Mouse (Mus musculus): ENCODE data around the gene Impg1. TPM values are rescaled to one million over a fixed set of nuclear protein-coding genes. Genes with fewer than 3 reads are reported as not detected.

The Impg1 gene
- polyA plus RNA-seq, 1 experiment from 2014 or later: 0.14 TPM

DNA sequence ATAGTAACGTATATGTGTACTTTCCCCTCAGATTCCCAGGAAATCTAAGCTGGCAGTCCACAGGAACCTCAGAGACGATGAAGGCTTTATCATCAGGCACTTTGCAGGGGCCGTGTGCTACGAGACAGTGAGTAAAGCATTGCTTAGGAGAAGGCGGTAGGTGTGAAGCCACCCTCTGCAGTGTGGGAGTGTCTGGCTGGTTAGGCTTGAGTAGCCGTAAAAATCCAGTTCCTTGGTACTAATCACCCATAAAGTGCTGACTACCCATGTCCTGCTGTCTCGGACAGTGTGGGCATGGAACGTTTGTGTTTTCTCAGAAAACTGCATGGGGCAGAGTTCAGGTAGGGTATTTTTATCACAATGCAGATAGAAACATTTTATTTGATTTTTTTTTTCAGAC, 195.7 kb downstream of the Impg1 start:
- peaks cover 7% of the 10 kb centered on the region; the same call in 1 of the 2 replicates for H3K36me3 ChIP-seq (ENCODE audit: insufficient read depth, low read length)
- no peak overlapping the region for H3K4me2 ChIP-seq (replicated peaks; ENCODE audit: low read depth, low read length)
- no peak overlapping the region for H3K27ac ChIP-seq (ENCODE audit: low read length)
- 75% methylated on average over 8 of the region's 8 CpGs for WGBS
- DNase-seq (ENCODE audit: low spot score) (no peak), ATAC-seq (no peak)
- H3K4me1 ChIP-seq (ENCODE audit: insufficient read depth, low read depth, low read length): no peaks in the 10 kb centered on the region
- H3K27me3 ChIP-seq (replicated peaks; ENCODE audit: insufficient read depth, low read length): no peaks in the 10 kb centered on the region
- no peak overlapping the region for H3K4me3 ChIP-seq (ENCODE audit: low read depth, low read length)
- H3K9ac ChIP-seq (replicated peaks; ENCODE audit: low read depth): no peak overlapping the region
- H3K9me3 ChIP-seq (ENCODE audit: low read length): no peaks in the 10 kb centered on the region
- TF ChIP-seq EP300 (IDR thresholded peaks at IDR 0.05) (no peak), CTCF (IDR thresholded peaks at IDR 0.05) (no peak)

DNA sequence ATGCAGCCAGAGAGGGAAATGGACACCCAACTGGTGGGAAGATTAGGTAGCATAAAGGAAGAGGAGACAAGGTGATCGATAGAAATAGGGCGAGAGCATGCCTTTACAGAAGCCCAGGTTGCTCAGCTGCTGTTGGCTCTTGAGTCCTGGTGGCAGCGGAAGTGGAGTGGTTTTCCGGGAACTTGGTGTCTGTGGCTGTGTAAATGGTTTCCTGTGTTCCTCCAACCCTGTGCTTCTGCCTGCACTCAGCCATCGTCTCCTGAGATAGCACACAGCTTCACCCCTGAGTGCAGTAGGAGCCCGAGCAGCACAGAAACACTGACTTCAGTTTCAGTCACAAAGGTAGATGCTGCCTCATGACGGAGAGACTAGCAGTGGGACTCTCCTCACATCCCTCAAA, 198.8 kb downstream of the Impg1 start:
- DNase-seq (ENCODE audit: low spot score) (no peak), ATAC-seq (no peak)
- Histone ChIP-seq H3K4me1 (ENCODE audit: insufficient read depth, low read depth, low read length) (no peaks in the 10 kb centered on the region), H3K36me3 (ENCODE audit: insufficient read depth, low read length) (peaks cover 7% of the 10 kb centered on the region; the same call in 1 of the 2 replicates), H3K27ac (ENCODE audit: low read length) (no peak overlapping the region), H3K9ac (replicated peaks; ENCODE audit: low read depth) (no peak overlapping the region), H3K4me2 (replicated peaks; ENCODE audit: low read depth, low read length) (no peak overlapping the region), H3K4me3 (ENCODE audit: low read depth, low read length) (no peak overlapping the region), H3K9me3 (ENCODE audit: low read length) (no peaks in the 10 kb centered on the region), H3K27me3 (replicated peaks; ENCODE audit: insufficient read depth, low read length) (no peaks in the 10 kb centered on the region)
- 75% methylated on average over 7 of the region's 7 CpGs for whole genome bisulfite sequencing
- TF ChIP-seq CTCF (IDR thresholded peaks at IDR 0.05) (no peak), EP300 (IDR thresholded peaks at IDR 0.05) (no peak)

DNA sequence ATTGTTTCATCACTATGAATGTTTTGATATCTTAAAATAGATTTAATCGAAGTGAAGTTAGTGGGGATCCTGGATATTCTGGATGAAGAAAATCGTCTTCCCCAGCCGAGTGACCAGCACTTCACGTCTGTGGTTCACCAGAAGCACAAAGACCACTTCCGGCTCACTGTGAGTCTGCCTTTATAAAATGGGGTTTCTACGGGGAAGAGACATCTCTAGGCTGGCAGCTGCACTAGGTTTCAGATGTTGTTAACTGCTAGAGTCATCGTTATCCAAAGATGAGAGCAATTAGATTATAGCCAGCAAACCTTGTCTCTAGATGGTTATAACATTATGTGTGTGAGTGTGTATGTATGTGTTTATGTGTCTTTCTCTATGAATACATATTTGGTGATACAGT, 199.2 kb downstream of the Impg1 start:
- peaks cover 7% of the 10 kb centered on the region; the same call in 1 of the 2 replicates for H3K36me3 ChIP-seq (ENCODE audit: insufficient read depth, low read length)
- TF ChIP-seq EP300 (IDR thresholded peaks at IDR 0.05): no peak
- no peak for TF ChIP-seq CTCF (IDR thresholded peaks at IDR 0.05)
- DNase-seq (ENCODE audit: low spot score) (no peak), ATAC-seq (no peak)
- no peaks in the 10 kb centered on the region for H3K4me1 ChIP-seq (ENCODE audit: insufficient read depth, low read depth, low read length)
- H3K4me2 ChIP-seq (replicated peaks; ENCODE audit: low read depth, low read length): no peak overlapping the region
- no peak overlapping the region for H3K4me3 ChIP-seq (ENCODE audit: low read depth, low read length)
- H3K27ac ChIP-seq (ENCODE audit: low read length): no peak overlapping the region
- no peaks in the 10 kb centered on the region for H3K27me3 ChIP-seq (replicated peaks; ENCODE audit: insufficient read depth, low read length)
- H3K9ac ChIP-seq (replicated peaks; ENCODE audit: low read depth): no peak overlapping the region
- WGBS: 86% methylated on average over 7 of the region's 7 CpGs
- H3K9me3 ChIP-seq (ENCODE audit: low read length): no peaks in the 10 kb centered on the region

All from lung, postnatal 0 days (tissue).